ENCODE assay signal across 9 mouse cellular contexts in the genomic region with DNA sequence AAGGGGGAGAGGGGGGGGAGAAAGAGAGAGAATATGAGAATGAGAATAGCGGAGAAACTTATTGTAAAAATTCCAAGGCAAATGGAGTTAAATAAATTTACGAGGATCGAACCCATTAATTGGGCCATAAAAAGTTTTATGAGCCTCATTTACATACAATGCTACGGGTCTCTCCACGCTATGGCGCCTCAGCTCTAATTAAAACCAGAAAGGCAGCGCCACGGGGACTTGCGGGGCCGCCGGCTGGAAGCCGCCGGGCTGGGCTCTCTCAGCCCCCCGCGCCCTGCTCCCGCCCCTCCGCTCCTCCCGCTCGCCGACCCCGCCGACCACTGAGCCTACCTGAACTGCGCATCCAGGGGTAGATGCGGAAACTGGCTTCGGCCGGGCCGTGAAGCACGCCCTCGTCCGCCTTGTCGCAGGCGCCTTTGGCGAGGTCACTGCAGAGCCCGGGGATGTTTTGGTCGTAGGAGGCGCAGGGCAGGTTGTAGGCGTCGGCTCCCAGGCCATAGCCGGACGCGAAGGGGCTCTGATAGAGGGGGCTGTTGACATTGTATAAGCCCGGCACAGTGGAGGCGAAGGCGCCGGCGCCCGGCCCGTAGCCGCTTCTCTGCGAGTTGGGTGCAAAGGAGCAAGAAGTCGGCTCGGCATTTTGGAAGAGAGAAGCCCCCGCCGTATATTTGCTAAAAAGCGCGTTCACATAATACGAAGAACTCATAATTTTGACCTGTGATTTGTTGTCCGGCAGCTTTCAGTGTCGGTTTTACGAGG. TPM values are rescaled to one million over a fixed set of nuclear protein-coding genes. Genes with fewer than 3 reads are reported as not detected.
A peak's percentile ranks its signal among the peaks of the same experiment; 100 is the strongest.
DNase-seq lines count a peak whose midpoint lies in the region; ATAC-seq and TF ChIP-seq lines count a peak whose summit lies in the region.
"Had no signal": no experiment of that assay in that cellular context is flagged by ENCODE, and none has a peak within 500 bp of the region (broad histone marks: within the 10 kb centered on the region; RNA-seq: fewer than 3 reads in every experiment).

No protein-coding gene starts in this region.

- ATAC-seq in CD4-positive, CD25-positive, alpha-beta regulatory T cell, adult 4 months, result no peak
- no peak for ATAC-seq in heart, embryonic 14.5 days (ENCODE audit: insufficient number of reproducible peaks, insufficient read depth, low FRiP score, low read depth)
- no peak for ATAC-seq in limb, embryonic 14.5 days (ENCODE audit: low FRiP score, low read depth)
- ATAC-seq in stomach, embryonic 15.5 days (ENCODE audit: insufficient read depth, low FRiP score, low read depth), result no peak

- H3K9me3 ChIP-seq in heart, embryonic 14.5 days (ENCODE audit: control insufficient read depth, low read length), result no peaks in the 10 kb centered on the region
- H3K9me3 ChIP-seq in limb, embryonic 14.5 days (ENCODE audit: control insufficient read depth, low read length), result no peaks in the 10 kb centered on the region
- no peaks in the 10 kb centered on the region for H3K9me3 ChIP-seq in stomach, embryonic 15.5 days

- peaks cover 2 to 19% of the 10 kb centered on the region in 2 experiments; a peak in 1 of 4 replicates for H3K4me1 ChIP-seq in heart, embryonic 14.5 days (ENCODE audit: control insufficient read depth in 2 of 2, insufficient read depth in 2 of 2, low read length in 2 of 2)
- H3K4me1 ChIP-seq in limb, embryonic 14.5 days (ENCODE audit: control insufficient read depth, insufficient read depth, low read length), result peaks cover 42% of the 10 kb centered on the region
- peaks cover 23% of the 10 kb centered on the region for H3K4me1 ChIP-seq in stomach, embryonic 15.5 days

- peaks cover 100% of the 10 kb centered on the region for H3K27me3 ChIP-seq in heart, embryonic 14.5 days (ENCODE audit: control insufficient read depth, insufficient read depth, low read length)
- H3K27me3 ChIP-seq in limb, embryonic 14.5 days (ENCODE audit: control insufficient read depth, insufficient read depth, low read length), result peaks cover 23% of the 10 kb centered on the region
- peaks cover 92% of the 10 kb centered on the region for H3K27me3 ChIP-seq in stomach, embryonic 15.5 days (replicated peaks)

- WGBS in heart, embryonic 14.5 days, result 3% methylated on average over 60 of the region's 60 CpGs
- 0% methylated on average over 54 of the region's 60 CpGs for WGBS in limb, embryonic 14.5 days
- 2% methylated on average over 60 of the region's 60 CpGs for WGBS in stomach, embryonic 15.5 days

- no peaks in the 10 kb centered on the region for H3K36me3 ChIP-seq in heart, embryonic 14.5 days (ENCODE audit: control insufficient read depth, insufficient read depth, low read length)
- no peaks in the 10 kb centered on the region for H3K36me3 ChIP-seq in limb, embryonic 14.5 days (ENCODE audit: control insufficient read depth, insufficient read depth, low read length)
- H3K36me3 ChIP-seq in stomach, embryonic 15.5 days, result no peaks in the 10 kb centered on the region

- H3K4me2 ChIP-seq in heart, embryonic 14.5 days (ENCODE audit: low read length), result peak overlapping the region; percentile 45
- peak overlapping the region; percentile 96 for H3K4me2 ChIP-seq in limb, embryonic 14.5 days (replicated peaks; ENCODE audit: low read depth, low read length, severe bottlenecking)
- H3K4me2 ChIP-seq in stomach, embryonic 15.5 days, result peak overlapping the region; percentile 55

- TF ChIP-seq POLR2A in limb, embryonic 14.5 days (IDR thresholded peaks at IDR 0.05; ENCODE audit: borderline replicate concordance, extremely low read depth, insufficient read depth, insufficient read length), result no peak

- H3K9ac ChIP-seq in heart, embryonic 14.5 days (ENCODE audit: low read length), result no peak overlapping the region
- peak overlapping the region; percentile 71 for H3K9ac ChIP-seq in limb, embryonic 14.5 days (ENCODE audit: low read depth, low read length, severe bottlenecking)
- H3K9ac ChIP-seq in stomach, embryonic 15.5 days, result 0 out of 2 replicates have a peak overlapping the region, but pooled peaks have one; percentile 0

- no peak overlapping the region for H3K27ac ChIP-seq in heart, embryonic 14.5 days (replicated peaks in 1 of 2; ENCODE audit: control insufficient read depth in 1 of 2, insufficient read depth in 1 of 2, low read depth in 2 of 2, low read length in 2 of 2)
- H3K27ac ChIP-seq in limb, embryonic 14.5 days (replicated peaks; ENCODE audit: low read depth, low read length), result peak overlapping the region; percentile 89
- H3K27ac ChIP-seq in stomach, embryonic 15.5 days, result no peak overlapping the region

- H3K4me3 ChIP-seq in heart, embryonic 14.5 days (ENCODE audit: control insufficient read depth in 1 of 2, insufficient read depth in 1 of 2, low read depth in 1 of 2, low read length in 2 of 2), result peak overlapping the region; percentile 4 to 24; a peak in 3 of 4 replicates
- H3K4me3 ChIP-seq in limb, embryonic 14.5 days (replicated peaks; ENCODE audit: low read length), result peak overlapping the region; percentile 65
- peak overlapping the region; percentile 36 for H3K4me3 ChIP-seq in stomach, embryonic 15.5 days (replicated peaks)
- H3K4me3 ChIP-seq: erythroblast, embryonic 14.5 days had no signal

- peak; percentile 35 for DNase-seq in CD4-positive, CD25-positive, alpha-beta regulatory T cell, adult 2 months (ENCODE audit: low read depth, low spot score)
- peak; percentile 47 to 55 for DNase-seq in adrenal gland, adult 18-20 months (ENCODE audit: low spot score in 2 of 2)
- peak; percentile 66 for DNase-seq in limb, embryonic 14.5 days (ENCODE audit: low spot score)
- no peak for DNase-seq in right cerebral cortex, adult 2 months (ENCODE audit: low spot score in 2 of 2)
- DNase-seq in adipocyte (ENCODE audit: low spot score), result no peak

RNA-seq across cellular contexts. Expression of a gene that starts 3.7 kb away (rescaled TPM):
- not detected for polyA plus RNA-seq in CD4-positive, CD25-positive, alpha-beta regulatory T cell, adult 4 months (2017; shearing (Covaris generic))
- total RNA-seq in adrenal gland, adult 18-20 months (2021), result not detected
- not detected in 2 replicates for polyA plus RNA-seq in heart, embryonic 14.5 days (2014; fragmentation: Nextera tagmentation; extraction: Ambion mirVana)
- 3.2 and 4.6 TPM in 2 replicates for polyA plus RNA-seq in limb, embryonic 14.5 days (2012; rRNA removed)
- polyA plus RNA-seq in limb, embryonic 14.5 days (2014; fragmentation: Nextera tagmentation; extraction: Ambion mirVana), result 1.1 TPM in 1 of 2 replicates, not detected in the other
- polyA plus RNA-seq in stomach, embryonic 15.5 days (2015; fragmentation: Nextera tagmentation; extraction: Ambion mirVana), result not detected in 2 replicates
- polyA plus RNA-seq: erythroblast, embryonic 14.5 days had no signal

RNA-seq across cellular contexts. Expression of a gene that starts 3.7 kb away (rescaled TPM):
- under 1 TPM in 1 of 2 experiments, not detected in 1; 0.15 TPM for polyA plus RNA-seq in CD4-positive, CD25-positive, alpha-beta regulatory T cell, adult 4 months (2017; shearing (Covaris generic))
- 1 to 10 TPM; 2.8 to 4.0 TPM for total RNA-seq in adrenal gland, adult 18-20 months (2021)
- polyA plus RNA-seq in heart, embryonic 14.5 days (2014; fragmentation: Nextera tagmentation; extraction: Ambion mirVana), result 0.35 and 0.86 TPM in 2 replicates
- 12.0 and 15.9 TPM in 2 replicates for polyA plus RNA-seq in limb, embryonic 14.5 days (2012; rRNA removed)
- polyA plus RNA-seq in limb, embryonic 14.5 days (2014; fragmentation: Nextera tagmentation; extraction: Ambion mirVana), result 2.7 and 3.4 TPM in 2 replicates
- polyA plus RNA-seq in stomach, embryonic 15.5 days (2015; fragmentation: Nextera tagmentation; extraction: Ambion mirVana), result 8.0 and 9.6 TPM in 2 replicates
- polyA plus RNA-seq: erythroblast, embryonic 14.5 days had no signal

RNA-seq across cellular contexts. Expression of a gene that starts 4.8 kb away (rescaled TPM):
- polyA plus RNA-seq in CD4-positive, CD25-positive, alpha-beta regulatory T cell, adult 4 months (2017; shearing (Covaris generic)), result not detected
- 10 to 100 TPM; 15.1 to 19.3 TPM for total RNA-seq in adrenal gland, adult 18-20 months (2021)
- polyA plus RNA-seq in heart, embryonic 14.5 days (2014; fragmentation: Nextera tagmentation; extraction: Ambion mirVana), result 0.12 and 0.28 TPM in 2 replicates
- 15.8 and 17.0 TPM in 2 replicates for polyA plus RNA-seq in limb, embryonic 14.5 days (2012; rRNA removed)
- 8.9 and 10.1 TPM in 2 replicates for polyA plus RNA-seq in limb, embryonic 14.5 days (2014; fragmentation: Nextera tagmentation; extraction: Ambion mirVana)
- polyA plus RNA-seq in stomach, embryonic 15.5 days (2015; fragmentation: Nextera tagmentation; extraction: Ambion mirVana), result 7.6 and 12.1 TPM in 2 replicates

RNA-seq across cellular contexts. Expression of a gene that starts 8.4 kb away (rescaled TPM):
- polyA plus RNA-seq in CD4-positive, CD25-positive, alpha-beta regulatory T cell, adult 4 months (2017; shearing (Covaris generic)), result not detected
- total RNA-seq in adrenal gland, adult 18-20 months (2021), result 1 to 10 TPM; 1.9 to 4.7 TPM
- not detected in 2 replicates for polyA plus RNA-seq in heart, embryonic 14.5 days (2014; fragmentation: Nextera tagmentation; extraction: Ambion mirVana)
- 3.9 and 4.3 TPM in 2 replicates for polyA plus RNA-seq in limb, embryonic 14.5 days (2012; rRNA removed)
- polyA plus RNA-seq in limb, embryonic 14.5 days (2014; fragmentation: Nextera tagmentation; extraction: Ambion mirVana), result 0.66 and 0.94 TPM in 2 replicates
- 1.7 and 1.9 TPM in 2 replicates for polyA plus RNA-seq in stomach, embryonic 15.5 days (2015; fragmentation: Nextera tagmentation; extraction: Ambion mirVana)
- polyA plus RNA-seq: erythroblast, embryonic 14.5 days had no signal

RNA-seq across cellular contexts. Expression of a gene that starts 12.5 kb away (rescaled TPM):
- polyA plus RNA-seq in CD4-positive, CD25-positive, alpha-beta regulatory T cell, adult 4 months (2017; shearing (Covaris generic)), result not detected
- 10 to 100 TPM; 13.3 to 20.2 TPM for total RNA-seq in adrenal gland, adult 18-20 months (2021)
- 0.31 and 1.3 TPM in 2 replicates for polyA plus RNA-seq in heart, embryonic 14.5 days (2014; fragmentation: Nextera tagmentation; extraction: Ambion mirVana)
- 11.0 and 12.3 TPM in 2 replicates for polyA plus RNA-seq in limb, embryonic 14.5 days (2012; rRNA removed)
- polyA plus RNA-seq in limb, embryonic 14.5 days (2014; fragmentation: Nextera tagmentation; extraction: Ambion mirVana), result 3.4 and 3.8 TPM in 2 replicates
- polyA plus RNA-seq in stomach, embryonic 15.5 days (2015; fragmentation: Nextera tagmentation; extraction: Ambion mirVana), result 19.8 and 20.2 TPM in 2 replicates
- polyA plus RNA-seq: erythroblast, embryonic 14.5 days had no signal

Comparison
In these comparisons a context has a peak if more than half of its experiments do, and no peak if none do; other contexts are left out.
1. DNase-seq: peak in CD4-positive, CD25-positive, alpha-beta regulatory T cell, adult 2 months (single experiment), adrenal gland, adult 18-20 months (2 of 2) and limb, embryonic 14.5 days (single experiment); none in right cerebral cortex, adult 2 months (0 of 2) and adipocyte (single experiment).
2. H3K4me2 ChIP-seq: peak in every context shown above with its lines; median percentile 96 in limb, embryonic 14.5 days; 55 in stomach, embryonic 15.5 days; 45 in heart, embryonic 14.5 days.
3. H3K4me3 ChIP-seq: peak in every context shown above with its lines; median percentile 65 in limb, embryonic 14.5 days; 36 in stomach, embryonic 15.5 days; 14 in heart, embryonic 14.5 days.